Mouse (Mus musculus): ENCODE results near the gene Gm21972. TPM values are rescaled to one million over a fixed set of nuclear protein-coding genes. Genes with fewer than 3 reads are reported as not detected.

Gene Gm21972
- polyA plus RNA-seq (2015; fragmentation: Illumina TruSeq; extraction: RNeasy Lipid Tissue Mini Kit (QIAGEN cat#74804); ENCODE audit: insufficient read depth, low replicate concordance) = not detected

DNA sequence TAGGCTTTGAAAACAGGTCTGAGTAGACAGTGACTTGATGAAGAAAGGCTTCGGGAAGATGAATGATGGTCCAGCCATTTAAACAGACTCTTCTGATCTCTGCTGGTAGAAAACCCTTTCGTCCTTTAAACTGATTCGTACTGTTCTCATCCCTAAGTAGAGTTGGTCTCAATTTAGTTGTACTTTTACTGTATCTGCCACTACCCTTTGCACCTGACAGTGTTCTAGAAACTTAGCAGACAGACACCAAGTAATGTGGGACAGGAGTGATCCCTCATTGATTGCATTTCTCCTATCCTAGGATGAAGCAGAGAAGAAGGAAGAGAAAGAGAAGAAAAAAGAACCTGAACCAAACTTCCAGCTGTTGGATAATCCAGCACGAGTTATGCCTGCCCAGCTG, at the start of gene Gm21972:
TSS of gene Gm21972 (plus strand) at position 301 of the 400 bp plus-strand sequence.

DNA sequence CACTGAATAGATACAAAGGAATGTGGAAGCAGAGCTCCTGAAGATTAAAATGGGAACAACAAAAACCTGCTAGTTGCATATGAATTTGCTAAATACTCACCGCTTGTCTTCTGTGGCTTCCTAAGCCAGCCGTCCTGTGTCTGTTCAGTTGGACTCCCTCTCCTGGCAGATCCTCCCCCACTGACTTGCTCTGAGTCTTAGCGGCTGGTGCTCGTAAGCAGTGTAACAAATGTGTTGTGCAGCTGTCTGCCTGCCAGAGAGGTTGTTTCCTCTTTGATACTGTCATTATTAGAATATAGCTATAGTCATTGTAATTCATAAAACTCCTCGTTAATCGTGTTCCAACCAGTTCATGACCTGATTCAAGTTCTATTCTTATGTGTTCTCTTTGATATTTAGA, 21.7 kb upstream of the Gm21972 start, which contains the start of gene Htr2b:
TSS of gene Htr2b (minus strand) at position 192 of the 400 bp plus-strand sequence.

DNA sequence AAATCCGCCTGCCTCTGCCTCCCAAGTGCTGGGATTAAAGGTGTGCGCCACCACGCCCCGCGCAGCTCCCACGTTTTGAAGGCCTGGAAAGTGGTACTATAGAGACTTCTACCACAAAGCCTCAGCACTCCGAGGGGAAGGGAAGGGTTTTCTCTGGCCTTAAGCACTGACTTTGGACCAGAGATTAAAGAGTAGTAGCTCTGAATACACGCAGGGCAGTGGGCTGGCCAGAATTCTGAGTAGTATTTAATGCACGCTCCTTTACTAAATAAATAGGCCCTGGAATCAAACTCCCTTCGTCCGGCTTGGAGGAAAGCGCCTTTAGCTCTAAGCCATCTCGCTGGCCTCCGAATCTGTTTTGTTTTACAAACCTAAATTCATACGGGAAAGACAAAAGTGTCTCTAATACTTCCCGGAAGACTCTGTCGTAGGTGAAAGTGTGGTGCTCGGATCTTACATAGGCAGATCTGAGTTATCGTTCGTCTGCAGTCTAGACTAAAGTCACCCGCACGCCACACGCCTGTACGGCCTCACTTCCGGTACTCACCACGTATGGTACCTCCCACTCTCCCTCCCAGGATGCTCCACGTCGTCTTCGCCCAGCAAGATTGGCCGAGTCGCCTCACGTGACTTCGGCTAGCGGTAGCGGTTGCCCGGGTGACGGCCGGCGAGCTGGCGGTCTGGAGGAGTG, 20.8 kb downstream of the Gm21972 start, which contains the start of gene Armc9:
TSS of gene Armc9 (plus strand) at position 648 of the 691 bp plus-strand sequence.

Other genes starting within 250 kb of the Gm21972 start
- gene Itm2c, start 239.4 kb upstream of the Gm21972 start, polyA plus RNA-seq (2015; fragmentation: Illumina TruSeq; extraction: RNeasy Lipid Tissue Mini Kit (QIAGEN cat#74804); ENCODE audit: insufficient read depth, low replicate concordance) = 53.9 TPM
- gene 4933407L21Rik, start 205.2 kb upstream of the Gm21972 start, polyA plus RNA-seq (2015; fragmentation: Illumina TruSeq; extraction: RNeasy Lipid Tissue Mini Kit (QIAGEN cat#74804); ENCODE audit: insufficient read depth, low replicate concordance) = 0.17 TPM
- 7.1 TPM for gene Gpr55, start 172.6 kb upstream of the Gm21972 start, polyA plus RNA-seq (2015; fragmentation: Illumina TruSeq; extraction: RNeasy Lipid Tissue Mini Kit (QIAGEN cat#74804); ENCODE audit: insufficient read depth, low replicate concordance)
- not detected for gene Spata3, start 116.8 kb upstream of the Gm21972 start, polyA plus RNA-seq (2015; fragmentation: Illumina TruSeq; extraction: RNeasy Lipid Tissue Mini Kit (QIAGEN cat#74804); ENCODE audit: insufficient read depth, low replicate concordance)
- gene 2810459M11Rik, start 87.8 kb upstream of the Gm21972 start, polyA plus RNA-seq (2015; fragmentation: Illumina TruSeq; extraction: RNeasy Lipid Tissue Mini Kit (QIAGEN cat#74804); ENCODE audit: insufficient read depth, low replicate concordance) = not detected
- gene Psmd1, start 69.2 kb upstream of the Gm21972 start, polyA plus RNA-seq (2015; fragmentation: Illumina TruSeq; extraction: RNeasy Lipid Tissue Mini Kit (QIAGEN cat#74804); ENCODE audit: insufficient read depth, low replicate concordance) = 79.4 TPM
- not detected for gene Htr2b, start 21.7 kb upstream of the Gm21972 start, polyA plus RNA-seq (2015; fragmentation: Illumina TruSeq; extraction: RNeasy Lipid Tissue Mini Kit (QIAGEN cat#74804); ENCODE audit: insufficient read depth, low replicate concordance)
- gene Armc9, start 21.1 kb downstream of the Gm21972 start, polyA plus RNA-seq (2015; fragmentation: Illumina TruSeq; extraction: RNeasy Lipid Tissue Mini Kit (QIAGEN cat#74804); ENCODE audit: insufficient read depth, low replicate concordance) = 4.7 TPM
- 1.4 TPM for gene B3gnt7, start 169.2 kb downstream of the Gm21972 start, polyA plus RNA-seq (2015; fragmentation: Illumina TruSeq; extraction: RNeasy Lipid Tissue Mini Kit (QIAGEN cat#74804); ENCODE audit: insufficient read depth, low replicate concordance)
- gene Ncl, start 225.8 kb downstream of the Gm21972 start, polyA plus RNA-seq (2015; fragmentation: Illumina TruSeq; extraction: RNeasy Lipid Tissue Mini Kit (QIAGEN cat#74804); ENCODE audit: insufficient read depth, low replicate concordance) = 449 TPM